Mouse (Mus musculus) liver (tissue): ENCODE results near the gene Itgb2.

ENCODE experiments used
- DNase-seq: peaks from one replicate; pipeline ENCODE4 v3.0.0-alpha.2; 2020; ENCODE audit warnings: mixed read lengths

The Itgb2 gene

GRCm38 (mm10) chr10:77517066-77517620, 12.9 kb upstream of the Itgb2 start:
- peak; percentile 74 for DNase-seq

- no peak for DNase-seq
These were observed 12.3 kb upstream of the Itgb2 start for GRCm38 (mm10) chr10:77517801-77518200.

- no peak for DNase-seq
These were observed 10.9 kb upstream of the Itgb2 start for GRCm38 (mm10) chr10:77519191-77519590.

- no peak for DNase-seq
These were observed 9.6 kb upstream of the Itgb2 start for GRCm38 (mm10) chr10:77520497-77520896.

GRCm38 (mm10) chr10:77522021-77522731, 7.9 kb upstream of the Itgb2 start:
- no peak for DNase-seq

- DNase-seq: no peak
These were observed 7.3 kb upstream of the Itgb2 start for GRCm38 (mm10) chr10:77522746-77523145.

GRCm38 (mm10) chr10:77523321-77523720, 6.7 kb upstream of the Itgb2 start:
- DNase-seq: no peak

- DNase-seq: no peak
These were observed 3.6 kb upstream of the Itgb2 start for GRCm38 (mm10) chr10:77526488-77526887.

- peak; percentile 62 for DNase-seq
These were observed 1.4 kb upstream of the Itgb2 start for GRCm38 (mm10) chr10:77528634-77529033.

GRCm38 (mm10) chr10:77531026-77532019, 1.3 kb downstream of the Itgb2 start:
- peak; percentile 45 for DNase-seq

- no peak for DNase-seq
These were observed 2.0 kb downstream of the Itgb2 start for GRCm38 (mm10) chr10:77532020-77532413.

GRCm38 (mm10) chr10:77536727-77537126, 6.7 kb downstream of the Itgb2 start:
- no peak for DNase-seq

- DNase-seq: no peak
These were observed 7.5 kb downstream of the Itgb2 start for GRCm38 (mm10) chr10:77537215-77538209.

GRCm38 (mm10) chr10:77539320-77539945, 9.4 kb downstream of the Itgb2 start:
- DNase-seq: no peak

- no peak for DNase-seq
These were observed 10.6 kb downstream of the Itgb2 start for GRCm38 (mm10) chr10:77540576-77541102.

- no peak for DNase-seq
These were observed 12.0 kb downstream of the Itgb2 start for GRCm38 (mm10) chr10:77541864-77542666.

- peak; percentile 76 for DNase-seq
These were observed 13.2 kb downstream of the Itgb2 start for GRCm38 (mm10) chr10:77543226-77543625.

- DNase-seq: no peak
These were observed 14.9 kb downstream of the Itgb2 start for GRCm38 (mm10) chr10:77544916-77545315.

GRCm38 (mm10) chr10:77548576-77548975, 18.5 kb downstream of the Itgb2 start:
- no peak for DNase-seq

GRCm38 (mm10) chr10:77550874-77551273, 20.8 kb downstream of the Itgb2 start:
- peak; percentile 36 for DNase-seq

- no peak for DNase-seq
These were observed 22.1 kb downstream of the Itgb2 start for GRCm38 (mm10) chr10:77552162-77552561.
